Mouse (Mus musculus): ENCODE data around the gene Yipf1. TPM values are rescaled to one million over a fixed set of nuclear protein-coding genes. Genes with fewer than 3 reads are reported as not detected.
"Not testable (repeated sequence)": the region's sequence is repeated elsewhere in the genome, so short reads cannot be mapped to it uniquely, and the experiment has no call there.

The Yipf1 gene
- polyA plus RNA-seq, 1 experiment, result 52.5 TPM

GRCm38 (mm10) chr4:107358460-107358859, 44.3 kb downstream of the Yipf1 start:
- Histone ChIP-seq H3K4me3 (ENCODE audit: control insufficient read depth, low read depth, low read length) (no peak overlapping the region), H3K36me3 (ENCODE audit: control insufficient read depth, insufficient read depth, low read length) (no peaks in the 10 kb centered on the region), H3K4me1 (ENCODE audit: control insufficient read depth, insufficient read depth, low read length) (no peaks in the 10 kb centered on the region), H3K27me3 (ENCODE audit: control insufficient read depth, insufficient read depth, low read length) (no peaks in the 10 kb centered on the region), H3K27ac (ENCODE audit: control insufficient read depth, insufficient read depth, low read depth, low read length) (peak overlapping the region; percentile 59)
- no peak for TF ChIP-seq POLR2A (IDR thresholded peaks at IDR 0.05; ENCODE audit: control insufficient read depth, low read depth, low read length)
- TF ChIP-seq CTCF (IDR thresholded peaks at IDR 0.05; ENCODE audit: control insufficient read depth, insufficient read depth, insufficient replicate concordance, low read depth, low read length), result no peak

- TF ChIP-seq CTCF (IDR thresholded peaks at IDR 0.05; ENCODE audit: control insufficient read depth, insufficient read depth, insufficient replicate concordance, low read depth, low read length) (no peak), POLR2A (IDR thresholded peaks at IDR 0.05; ENCODE audit: control insufficient read depth, low read depth, low read length) (no peak)
- H3K27me3 ChIP-seq (ENCODE audit: control insufficient read depth, insufficient read depth, low read length), result no peaks in the 10 kb centered on the region
Observed at GRCm38 (mm10) chr4:107360457-107361145, 46.4 kb downstream of the Yipf1 start.

GRCm38 (mm10) chr4:107362755-107363154, 48.6 kb downstream of the Yipf1 start:
- H3K27me3 ChIP-seq (ENCODE audit: control insufficient read depth, insufficient read depth, low read length), result no peaks in the 10 kb centered on the region
- no peaks in the 10 kb centered on the region for H3K36me3 ChIP-seq (ENCODE audit: control insufficient read depth, insufficient read depth, low read length)

More at GRCm38 (mm10) chr4:107360457-107361145, 46.4 kb downstream of the Yipf1 start:
- Histone ChIP-seq H3K27ac (ENCODE audit: control insufficient read depth, insufficient read depth, low read depth, low read length) (no peak overlapping the region), H3K4me3 (ENCODE audit: control insufficient read depth, low read depth, low read length) (no peak overlapping the region), H3K36me3 (ENCODE audit: control insufficient read depth, insufficient read depth, low read length) (no peaks in the 10 kb centered on the region), H3K4me1 (ENCODE audit: control insufficient read depth, insufficient read depth, low read length) (no peaks in the 10 kb centered on the region; the same call in 1 of the 2 replicates)

GRCm38 (mm10) chr4:107363573-107363972, 49.4 kb downstream of the Yipf1 start:
- TF ChIP-seq POLR2A (IDR thresholded peaks at IDR 0.05; ENCODE audit: control insufficient read depth, low read depth, low read length), result no peak
- TF ChIP-seq CTCF (IDR thresholded peaks at IDR 0.05; ENCODE audit: control insufficient read depth, insufficient read depth, insufficient replicate concordance, low read depth, low read length), result no peak
- H3K4me3 ChIP-seq (ENCODE audit: control insufficient read depth, low read depth, low read length), result no peak overlapping the region
- no peaks in the 10 kb centered on the region for H3K36me3 ChIP-seq (ENCODE audit: control insufficient read depth, insufficient read depth, low read length)
- H3K27me3 ChIP-seq (ENCODE audit: control insufficient read depth, insufficient read depth, low read length), result no peaks in the 10 kb centered on the region
- no peak overlapping the region for H3K27ac ChIP-seq (ENCODE audit: control insufficient read depth, insufficient read depth, low read depth, low read length)
- no peaks in the 10 kb centered on the region; the same call in none of the 2 replicates for H3K4me1 ChIP-seq (ENCODE audit: control insufficient read depth, insufficient read depth, low read length)

More at GRCm38 (mm10) chr4:107362755-107363154, 48.6 kb downstream of the Yipf1 start:
- Histone ChIP-seq H3K27ac (ENCODE audit: control insufficient read depth, insufficient read depth, low read depth, low read length) (no peak overlapping the region), H3K4me3 (ENCODE audit: control insufficient read depth, low read depth, low read length) (no peak overlapping the region), H3K4me1 (ENCODE audit: control insufficient read depth, insufficient read depth, low read length) (no peaks in the 10 kb centered on the region; the same call in none of the 2 replicates)
- TF ChIP-seq POLR2A (IDR thresholded peaks at IDR 0.05; ENCODE audit: control insufficient read depth, low read depth, low read length), result no peak
- no peak for TF ChIP-seq CTCF (IDR thresholded peaks at IDR 0.05; ENCODE audit: control insufficient read depth, insufficient read depth, insufficient replicate concordance, low read depth, low read length)

DNA sequence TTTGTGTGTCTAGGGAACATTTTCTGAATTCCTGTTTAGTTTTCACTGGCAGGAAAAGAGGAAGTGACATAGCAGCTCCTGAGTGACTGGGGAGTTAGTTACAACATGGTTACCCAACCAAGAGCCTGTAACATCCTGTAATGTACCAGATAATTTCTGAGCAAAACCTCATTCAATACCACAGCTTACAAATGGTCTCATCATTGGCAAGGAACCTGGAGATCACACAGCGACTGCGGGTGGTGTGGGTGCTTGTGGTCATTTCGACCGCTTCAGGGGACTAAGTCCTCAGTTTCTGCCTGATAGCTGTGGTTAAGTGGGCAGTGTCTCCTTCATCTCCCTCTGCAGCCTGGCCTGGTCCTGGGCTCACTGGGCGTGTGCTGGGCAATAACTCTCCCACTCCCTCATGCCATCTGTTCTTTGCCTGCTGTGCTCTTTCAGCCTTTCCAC, 50.1 kb downstream of the Yipf1 start:
- Histone ChIP-seq H3K4me1 (ENCODE audit: control insufficient read depth, insufficient read depth, low read length) (no peaks in the 10 kb centered on the region; the same call in none of the 2 replicates), H3K27ac (ENCODE audit: control insufficient read depth, insufficient read depth, low read depth, low read length) (no peak overlapping the region), H3K27me3 (ENCODE audit: control insufficient read depth, insufficient read depth, low read length) (no peaks in the 10 kb centered on the region), H3K4me3 (ENCODE audit: control insufficient read depth, low read depth, low read length) (no peak overlapping the region), H3K36me3 (ENCODE audit: control insufficient read depth, insufficient read depth, low read length) (no peaks in the 10 kb centered on the region)
- TF ChIP-seq CTCF (IDR thresholded peaks at IDR 0.05; ENCODE audit: control insufficient read depth, insufficient read depth, insufficient replicate concordance, low read depth, low read length) (no peak), POLR2A (IDR thresholded peaks at IDR 0.05; ENCODE audit: control insufficient read depth, low read depth, low read length) (no peak)

- H3K27ac ChIP-seq (ENCODE audit: control insufficient read depth, insufficient read depth, low read depth, low read length); H3K4me1 ChIP-seq (ENCODE audit: control insufficient read depth, insufficient read depth, low read length); H3K27me3 ChIP-seq (ENCODE audit: control insufficient read depth, insufficient read depth, low read length); H3K36me3 ChIP-seq (ENCODE audit: control insufficient read depth, insufficient read depth, low read length): not testable (repeated sequence)
- H3K4me3 ChIP-seq (ENCODE audit: control insufficient read depth, low read depth, low read length), result peak overlapping the region; percentile 54
Observed at GRCm38 (mm10) chr4:107366408-107366807, 52.2 kb downstream of the Yipf1 start.

GRCm38 (mm10) chr4:107367567-107368314, 53.6 kb downstream of the Yipf1 start, which contains the start of gene Ndc1:
TSS of gene Ndc1 (plus strand) at chr4:107367784.
- Histone ChIP-seq H3K4me3 (ENCODE audit: control insufficient read depth, low read depth, low read length) (peak within 1 kb of the TSS; percentile 98), H3K36me3 (ENCODE audit: control insufficient read depth, insufficient read depth, low read length) (no peaks in the 10 kb centered on the region), H3K27ac (ENCODE audit: control insufficient read depth, insufficient read depth, low read depth, low read length) (peak within 1 kb of the TSS; percentile 93), H3K27me3 (ENCODE audit: control insufficient read depth, insufficient read depth, low read length) (no peaks in the 10 kb centered on the region), H3K4me1 (ENCODE audit: control insufficient read depth, insufficient read depth, low read length) (no peaks in the 10 kb centered on the region; the same call in none of the 2 replicates)
- no peak for TF ChIP-seq CTCF (IDR thresholded peaks at IDR 0.05; ENCODE audit: control insufficient read depth, insufficient read depth, insufficient replicate concordance, low read depth, low read length)
- peak; percentile 44 for TF ChIP-seq POLR2A (IDR thresholded peaks at IDR 0.05; ENCODE audit: control insufficient read depth, low read depth, low read length)

Measured in testis, adult 2 months (tissue).